Mouse (Mus musculus) lung, postnatal 0 days (tissue): ENCODE results near the gene Tbl1xr1. TPM values are rescaled to one million over a fixed set of nuclear protein-coding genes. Genes with fewer than 3 reads are reported as not detected.

Experiments used
- ATAC-seq: fragments of 200-750 bp; cut with Nextera tagmentation; 2 replicates; pipeline ENCODE4 v1.8.0; 2017; ENCODE audit warnings: moderate library complexity
- DNase-seq: peaks from one replicate; pipeline ENCODE4 v3.0.0-alpha.2; 2016; ENCODE audit warnings: low spot score
- H3K27ac ChIP-seq: fragments of 300-500 bp; sonication (generic); 2 replicates; pipeline ENCODE4 v1.5.1; 2014; ENCODE audit warnings: antibody characterized with exemption, mild to moderate bottlenecking, low read length, mixed read lengths
- H3K27me3 ChIP-seq: fragments of 300-500 bp; sonication (generic); replicated peaks from 2 replicates; pipeline ENCODE4 v1.6.1; 2014; ENCODE audit warnings: low read length, mixed read lengths; ENCODE audit not compliant: insufficient read depth
- H3K36me3 ChIP-seq: fragments of 300-500 bp; sonication (generic); 2 replicates; pipeline ENCODE4 v1.6.1; 2014; ENCODE audit warnings: low read length, mixed read lengths; ENCODE audit not compliant: insufficient read depth
- H3K4me1 ChIP-seq: fragments of 300-500 bp; sonication (generic); 2 replicates; pipeline ENCODE4 v1.6.1; 2014; ENCODE audit warnings: antibody characterized with exemption, low read depth, low read length, mixed read lengths; ENCODE audit not compliant: insufficient read depth
- H3K4me2 ChIP-seq: fragments of 300-500 bp; sonication (generic); replicated peaks from 2 replicates; pipeline ENCODE4 v1.6.1; 2014; ENCODE audit warnings: low read depth, mild to moderate bottlenecking, low read length, moderate library complexity, mixed read lengths
- H3K4me3 ChIP-seq: fragments of 300-500 bp; sonication (generic); 2 replicates; pipeline ENCODE4 v1.5.1; 2014; ENCODE audit warnings: low read depth, low read length
- H3K9ac ChIP-seq: fragments of 300-500 bp; sonication (generic); replicated peaks from 2 replicates; pipeline ENCODE4 v1.6.1; 2014; ENCODE audit warnings: low read depth, mild to moderate bottlenecking
- H3K9me3 ChIP-seq: fragments of 300-500 bp; sonication (generic); 2 replicates; pipeline ENCODE4 v1.6.1; 2016; ENCODE audit warnings: low read length, mixed read lengths
- CTCF ChIP-seq: IDR thresholded peaks from 2 replicates; pipeline ENCODE4 v1.5.1; 2016; ENCODE audit warnings: antibody characterized with exemption, mild to moderate bottlenecking
- EP300 ChIP-seq: IDR thresholded peaks from 2 replicates; pipeline ENCODE4 v1.6.1; 2016; ENCODE audit warnings: antibody characterized with exemption, mild to moderate bottlenecking, control low read depth
- WGBS: fragments of 180-500 bp; shearing (Covaris S2); extraction: QIAGEN DNeasy Blood & Tissue Kit; methylation state at CpG from one replicate; pipeline ENCODE4 v1.1.7; 2014; 5-methylcytosine and 5-hydroxymethylcytosine counted together
- polyA plus RNA-seq: library from polyadenylated mRNA; unstranded; fragments of >200 nt; fragmentation: Nextera tagmentation; extraction: Ambion mirVana; gene quantifications from 2 replicates; pipeline ENCODE4 v1.2.1, GENCODE M21; 2015

Tbl1xr1 gene
- polyA plus RNA-seq, 1 experiment from 2014 or later, result 9.6 TPM

DNA sequence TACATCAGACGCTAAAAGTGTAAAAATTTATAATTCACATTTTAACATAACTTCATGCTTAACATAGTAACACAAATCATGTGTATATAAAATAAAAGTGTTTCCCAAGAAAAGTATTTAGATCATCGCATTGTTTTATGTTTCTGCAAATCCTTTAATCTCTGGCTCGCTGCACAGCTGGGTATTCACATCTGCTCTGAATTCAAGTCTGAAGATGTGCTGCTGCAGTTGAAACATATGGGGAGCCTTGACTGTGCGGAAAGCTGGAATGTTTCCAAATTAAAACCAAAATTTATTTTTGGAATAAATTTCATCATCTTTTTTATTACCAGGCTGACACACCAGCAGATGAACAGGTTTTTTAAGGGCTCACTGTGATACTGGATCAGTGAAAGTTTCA is 97.8 kb downstream of the Tbl1xr1 start:
- no peaks in the 10 kb centered on the region for H3K27me3 ChIP-seq
- no peaks in the 10 kb centered on the region for H3K36me3 ChIP-seq
- H3K4me1 ChIP-seq, result no peaks in the 10 kb centered on the region
- H3K27ac ChIP-seq, result no peak overlapping the region
- no peaks in the 10 kb centered on the region for H3K9me3 ChIP-seq
- no peak for ATAC-seq
- TF ChIP-seq CTCF (no peak), EP300 (no peak)
- 73% methylated on average over 4 of the region's 4 CpGs for WGBS
- no peak overlapping the region for H3K9ac ChIP-seq
- no peak overlapping the region for H3K4me2 ChIP-seq
- no peak for DNase-seq
- no peak overlapping the region for H3K4me3 ChIP-seq

DNA sequence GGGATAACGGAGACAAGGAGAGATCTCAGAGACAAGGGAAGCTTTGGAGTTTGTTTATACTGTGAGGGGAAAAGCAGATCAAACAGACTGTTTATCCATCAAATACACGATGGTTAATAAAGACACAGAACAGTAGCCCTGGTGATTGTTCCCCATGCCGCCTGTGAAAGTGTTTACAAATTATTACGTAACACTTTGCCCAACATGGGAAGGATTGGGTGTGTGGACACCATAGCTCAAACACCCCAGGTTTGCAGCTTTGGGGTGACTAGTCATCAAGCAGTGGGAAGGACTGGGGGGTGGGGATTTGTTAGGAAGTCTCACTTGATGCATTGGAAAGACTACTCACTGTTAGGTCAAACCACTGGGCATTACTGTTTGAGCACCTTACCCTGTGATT is 103.6 kb downstream of the Tbl1xr1 start:
- Histone ChIP-seq H3K4me1 (no peaks in the 10 kb centered on the region), H3K27me3 (no peaks in the 10 kb centered on the region), H3K36me3 (no peaks in the 10 kb centered on the region), H3K4me3 (no peak overlapping the region), H3K4me2 (no peak overlapping the region), H3K27ac (no peak overlapping the region), H3K9me3 (no peaks in the 10 kb centered on the region), H3K9ac (no peak overlapping the region)
- DNase-seq (peak; percentile 10), ATAC-seq (no peak)
- 22% methylated on average over 4 of the region's 4 CpGs for WGBS
- TF ChIP-seq EP300 (no peak), CTCF (no peak)

DNA sequence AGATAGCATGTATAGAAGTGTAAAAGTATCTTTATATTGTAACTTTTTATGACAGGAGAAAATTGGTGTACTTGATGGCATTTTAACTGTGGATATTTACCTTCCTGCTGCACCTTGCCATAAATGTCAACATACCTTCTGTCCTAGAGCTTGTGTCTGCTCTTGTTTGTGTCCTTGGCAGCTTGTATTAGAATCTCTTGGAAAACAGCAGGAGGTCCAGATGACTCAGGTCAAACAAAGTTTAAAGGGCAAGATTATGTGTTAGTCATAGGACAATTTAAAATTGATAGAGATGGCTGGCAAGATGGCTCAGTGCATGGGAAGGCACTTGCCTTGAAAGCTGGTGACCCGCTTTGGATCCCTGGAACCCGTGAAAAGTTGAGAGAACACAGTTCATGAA is 104.6 kb downstream of the Tbl1xr1 start:
- 91% methylated on average over 2 of the region's 2 CpGs for WGBS
- H3K9me3 ChIP-seq, result no peaks in the 10 kb centered on the region
- no peaks in the 10 kb centered on the region for H3K27me3 ChIP-seq
- ATAC-seq, result no peak
- no peak overlapping the region for H3K9ac ChIP-seq
- no peak for DNase-seq
- no peak for TF ChIP-seq EP300
- TF ChIP-seq CTCF, result no peak
- no peak overlapping the region for H3K4me3 ChIP-seq
- H3K4me1 ChIP-seq, result no peaks in the 10 kb centered on the region
- no peak overlapping the region for H3K27ac ChIP-seq
- no peaks in the 10 kb centered on the region for H3K36me3 ChIP-seq
- H3K4me2 ChIP-seq, result no peak overlapping the region

DNA sequence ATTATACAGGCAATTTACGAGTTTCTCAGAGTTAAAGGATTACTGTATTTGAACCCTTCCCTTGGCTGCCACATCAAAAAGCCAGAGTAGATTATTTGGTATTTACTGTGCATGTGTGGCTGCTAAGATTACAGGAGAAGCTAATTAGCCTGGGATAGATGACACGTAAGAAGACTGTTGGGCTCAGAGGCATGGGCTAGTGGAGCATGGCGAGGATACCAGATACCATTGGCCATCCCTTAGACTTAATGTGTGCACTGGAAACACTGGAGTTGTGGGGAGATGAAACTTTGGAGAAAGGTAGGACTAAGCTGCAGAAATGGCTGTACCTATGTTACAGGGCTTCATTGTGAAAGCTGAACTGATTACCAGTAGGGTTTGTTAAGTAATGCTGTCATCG is 108.8 kb downstream of the Tbl1xr1 start:
- Histone ChIP-seq H3K9me3 (no peaks in the 10 kb centered on the region), H3K4me2 (no peak overlapping the region), H3K36me3 (no peaks in the 10 kb centered on the region), H3K9ac (no peak overlapping the region), H3K4me1 (no peaks in the 10 kb centered on the region), H3K27me3 (no peaks in the 10 kb centered on the region), H3K4me3 (no peak overlapping the region), H3K27ac (no peak overlapping the region)
- DNase-seq (no peak), ATAC-seq (no peak)
- TF ChIP-seq EP300, result no peak
- no peak for TF ChIP-seq CTCF
- whole genome bisulfite sequencing, result 94% methylated on average over 4 of the region's 4 CpGs

DNA sequence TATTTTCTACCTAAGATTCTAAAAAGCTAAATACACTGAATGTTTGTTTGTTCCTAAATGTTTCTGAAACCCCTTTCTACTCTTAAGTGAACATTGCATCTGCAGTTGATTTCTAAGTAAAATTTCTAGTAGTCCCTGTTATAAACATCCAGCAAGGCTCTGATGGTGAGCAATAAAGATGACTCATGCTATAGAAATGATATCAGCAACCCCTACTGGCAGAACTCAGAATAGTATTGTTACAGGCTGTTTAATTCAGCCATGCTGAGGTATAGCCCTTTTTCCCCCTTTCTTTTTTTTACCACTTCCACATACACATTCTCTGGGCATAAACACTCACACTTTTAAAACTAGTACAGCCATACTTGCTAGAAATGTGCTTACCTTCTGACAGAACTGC is 114.0 kb downstream of the Tbl1xr1 start:
- 0 out of 2 replicates have a peak, but pooled peaks have one; percentile 16 for TF ChIP-seq EP300
- peak; percentile 75 for TF ChIP-seq CTCF
- no peak overlapping the region for H3K4me2 ChIP-seq
- no peaks in the 10 kb centered on the region for H3K9me3 ChIP-seq
- no peak overlapping the region for H3K4me3 ChIP-seq
- no peak overlapping the region for H3K9ac ChIP-seq
- DNase-seq (peak; percentile 79), ATAC-seq (peak; percentile 77)
- no peaks in the 10 kb centered on the region for H3K27me3 ChIP-seq
- no peaks in the 10 kb centered on the region for H3K4me1 ChIP-seq
- H3K36me3 ChIP-seq, result 0 out of 2 replicates have a peak, but pooled peaks cover 12% of the 10 kb centered on the region
- no peak overlapping the region for H3K27ac ChIP-seq

DNA sequence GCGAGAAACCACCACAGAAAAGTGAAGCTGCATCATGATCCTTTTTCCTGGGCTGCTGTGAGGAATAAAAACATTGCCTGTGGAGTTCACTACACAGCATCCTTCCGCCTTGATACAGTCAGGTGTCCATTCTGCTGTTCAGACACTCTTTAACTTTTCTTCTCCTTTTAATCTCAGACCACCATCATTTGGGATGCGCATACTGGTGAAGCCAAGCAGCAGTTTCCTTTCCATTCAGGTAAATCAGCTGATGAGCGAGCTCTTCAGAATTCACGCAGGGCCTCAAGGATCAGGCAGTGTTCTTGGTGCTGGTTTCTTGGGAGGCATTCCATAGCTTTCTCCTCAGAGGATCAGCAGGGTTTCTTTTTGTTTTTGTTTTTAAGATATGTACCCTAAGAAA is 116.5 kb downstream of the Tbl1xr1 start:
- DNase-seq (no peak), ATAC-seq (no peak)
- Histone ChIP-seq H3K4me2 (no peak overlapping the region), H3K27ac (no peak overlapping the region), H3K27me3 (no peaks in the 10 kb centered on the region), H3K9me3 (no peaks in the 10 kb centered on the region), H3K36me3 (0 out of 2 replicates have a peak, but pooled peaks cover 12% of the 10 kb centered on the region), H3K4me3 (no peak overlapping the region), H3K4me1 (no peaks in the 10 kb centered on the region), H3K9ac (no peak overlapping the region)
- TF ChIP-seq EP300 (no peak), CTCF (no peak)
- 93% methylated on average over 5 of the region's 5 CpGs for WGBS
